Mouse (Mus musculus) forebrain, embryonic 16.5 days (tissue): Measurements from ENCODE around the gene Nxf7. TPM values are rescaled to one million over a fixed set of nuclear protein-coding genes. Genes with fewer than 3 reads are reported as not detected.
"Not testable (repeated sequence)": the region's sequence is repeated elsewhere in the genome, so short reads cannot be mapped to it uniquely, and the experiment has no call there.

Experiments
- ATAC-seq: fragments of 200-750 bp; cut with Nextera tagmentation; 2 replicates; pipeline ENCODE4 v1.8.0; 2017; ENCODE audit warnings: mild to moderate bottlenecking, moderate library complexity
- H3K27ac ChIP-seq: fragments of 300-500 bp; sonication (generic); 2 replicates; pipeline ENCODE4 v1.5.1; 2014; ENCODE audit warnings: low read length, control low read depth
- H3K27me3 ChIP-seq: fragments of 300-500 bp; sonication (generic); replicated peaks from 2 replicates; pipeline ENCODE4 v1.6.1; 2014; ENCODE audit warnings: low read length; ENCODE audit not compliant: control insufficient read depth, insufficient read depth
- H3K36me3 ChIP-seq: fragments of 300-500 bp; sonication (generic); 2 replicates; pipeline ENCODE4 v1.6.1; 2014; ENCODE audit not compliant: control insufficient read depth, insufficient read depth
- H3K4me1 ChIP-seq: fragments of 300-500 bp; sonication (generic); replicated peaks from 2 replicates; pipeline ENCODE4 v1.6.1; 2014; ENCODE audit warnings: low read length; ENCODE audit not compliant: control insufficient read depth, insufficient read depth
- H3K4me2 ChIP-seq: fragments of 300-500 bp; sonication (generic); 2 replicates; pipeline ENCODE4 v1.6.1; 2014; ENCODE audit warnings: mild to moderate bottlenecking, low read length, control low read depth
- H3K4me3 ChIP-seq: fragments of 300-500 bp; sonication (generic); replicated peaks from 2 replicates; pipeline ENCODE4 v1.5.1; 2014; ENCODE audit warnings: mild to moderate bottlenecking, low read length, control low read depth
- H3K9ac ChIP-seq: fragments of 300-500 bp; sonication (generic); replicated peaks from 2 replicates; pipeline ENCODE4 v1.6.1; 2014; ENCODE audit warnings: low read depth, low read length, control low read depth
- H3K9me3 ChIP-seq: fragments of 300-500 bp; sonication (generic); 2 replicates; pipeline ENCODE4 v1.6.1; 2016; ENCODE audit warnings: low read length; ENCODE audit not compliant: control insufficient read depth
- WGBS: fragments of 180-500 bp; shearing (Covaris S2); extraction: QIAGEN DNeasy Blood & Tissue Kit; methylation state at CpG from one replicate; pipeline ENCODE4 v1.1.7; 2014; 5-methylcytosine and 5-hydroxymethylcytosine counted together
- polyA plus RNA-seq: library from polyadenylated mRNA; unstranded; fragments of >200 nt; fragmentation: Nextera tagmentation; extraction: Ambion mirVana; gene quantifications from 2 replicates; pipeline ENCODE4 v1.2.1, GENCODE M21; 2015

Nxf7 gene
- polyA plus RNA-seq = not detected in 2 replicates

GRCm38 (mm10) chrX:135598677-135599076 lies at the start of gene Nxf7:
Gene Nxf7, minus strand, starts transcription at chrX:135598777.
- H3K9me3 ChIP-seq = no peaks in the 10 kb centered on the region
- whole genome bisulfite sequencing = 84% methylated on average over 2 of the region's 2 CpGs
- H3K27me3 ChIP-seq = no peaks in the 10 kb centered on the region
- H3K4me2 ChIP-seq = no peak within 1 kb of the TSS
- H3K4me3 ChIP-seq = no peak within 1 kb of the TSS
- no peak for ATAC-seq
- no peaks in the 10 kb centered on the region for H3K36me3 ChIP-seq
- no peak within 1 kb of the TSS for H3K27ac ChIP-seq
- no peaks in the 10 kb centered on the region for H3K4me1 ChIP-seq
- H3K9ac ChIP-seq = no peak within 1 kb of the TSS

- Histone ChIP-seq H3K9me3 (no peaks in the 10 kb centered on the region), H3K9ac (no peak within 1 kb of the TSS), H3K4me1 (no peaks in the 10 kb centered on the region), H3K27ac (no peak within 1 kb of the TSS), H3K4me3 (no peak within 1 kb of the TSS), H3K27me3 (no peaks in the 10 kb centered on the region), H3K36me3 (no peaks in the 10 kb centered on the region), H3K4me2 (no peak within 1 kb of the TSS)
- ATAC-seq = no peak
- WGBS = 92% methylated on average over 11 of the region's 11 CpGs
Observed at GRCm38 (mm10) chrX:135627605-135628004, 29.0 kb upstream of the Nxf7 start, which contains the start of gene Prame. Gene Prame, minus strand, starts transcription at chrX:135627705.

GRCm38 (mm10) chrX:135601298-135602029 lies 2.9 kb upstream of the Nxf7 start:
- not testable (repeated sequence) for H3K4me1 ChIP-seq, H3K27me3 ChIP-seq, H3K9ac ChIP-seq, ATAC-seq, H3K36me3 ChIP-seq, H3K9me3 ChIP-seq, H3K27ac ChIP-seq, H3K4me2 ChIP-seq, H3K4me3 ChIP-seq
- 64% methylated on average over 3 of the region's 3 CpGs for WGBS

- H3K9me3 ChIP-seq = no peaks in the 10 kb centered on the region
- H3K9ac ChIP-seq = no peak overlapping the region
- no peaks in the 10 kb centered on the region for H3K36me3 ChIP-seq
- H3K27me3 ChIP-seq = no peaks in the 10 kb centered on the region
- H3K27ac ChIP-seq = no peak overlapping the region
- ATAC-seq = no peak
- no peak overlapping the region for H3K4me3 ChIP-seq
- H3K4me1 ChIP-seq = no peaks in the 10 kb centered on the region
- no peak overlapping the region for H3K4me2 ChIP-seq
- WGBS = 89% methylated on average over 13 of the region's 13 CpGs
Observed at GRCm38 (mm10) chrX:135598096-135598495, 481 bp downstream of the Nxf7 start.

GRCm38 (mm10) chrX:135576412-135576811 lies 22.2 kb downstream of the Nxf7 start:
- 92% methylated on average over 1 of the region's 1 CpGs for WGBS
- Histone ChIP-seq H3K4me1 (no peaks in the 10 kb centered on the region), H3K4me2 (no peak overlapping the region), H3K9me3 (no peaks in the 10 kb centered on the region), H3K36me3 (no peaks in the 10 kb centered on the region), H3K4me3 (no peak overlapping the region), H3K27me3 (no peaks in the 10 kb centered on the region), H3K9ac (no peak overlapping the region), H3K27ac (no peak overlapping the region)
- ATAC-seq = no peak

GRCm38 (mm10) chrX:135574958-135575628 lies 23.5 kb downstream of the Nxf7 start:
- H3K4me3 ChIP-seq, H3K4me1 ChIP-seq, H3K36me3 ChIP-seq, H3K9ac ChIP-seq, ATAC-seq, H3K4me2 ChIP-seq, H3K9me3 ChIP-seq, H3K27ac ChIP-seq, H3K27me3 ChIP-seq: not testable (repeated sequence)
- 70% methylated on average over 9 of the region's 9 CpGs for WGBS

GRCm38 (mm10) chrX:135574261-135574957 lies 24.2 kb downstream of the Nxf7 start:
- H3K4me1 ChIP-seq, H3K4me3 ChIP-seq, ATAC-seq, H3K4me2 ChIP-seq, H3K9me3 ChIP-seq, H3K27me3 ChIP-seq, H3K27ac ChIP-seq, H3K36me3 ChIP-seq, H3K9ac ChIP-seq: not testable (repeated sequence)
- 18% methylated on average over 7 of the region's 8 CpGs for WGBS

GRCm38 (mm10) chrX:135569467-135569866 lies 29.1 kb downstream of the Nxf7 start:
- H3K4me3 ChIP-seq, H3K36me3 ChIP-seq, H3K4me1 ChIP-seq, H3K27ac ChIP-seq, H3K9ac ChIP-seq, H3K9me3 ChIP-seq, H3K4me2 ChIP-seq, H3K27me3 ChIP-seq: not testable (repeated sequence)
- peak; percentile 83 for ATAC-seq
- WGBS = 29% methylated on average over 1 of the region's 2 CpGs

GRCm38 (mm10) chrX:135564934-135565333 lies 33.6 kb downstream of the Nxf7 start:
- 48% methylated on average over 4 of the region's 4 CpGs for WGBS
- ATAC-seq = not testable (repeated sequence)

More at GRCm38 (mm10) chrX:135564934-135565333, 33.6 kb downstream of the Nxf7 start:
- not testable (repeated sequence) for H3K9me3 ChIP-seq, H3K4me2 ChIP-seq, H3K36me3 ChIP-seq, H3K27me3 ChIP-seq, H3K4me3 ChIP-seq, H3K9ac ChIP-seq, H3K4me1 ChIP-seq, H3K27ac ChIP-seq
